Mouse (Mus musculus) embryonic facial prominence, embryonic 11.5 days (tissue): ENCODE measurements at regions not wholly inside any gene's neighbourhood (a gene's known extent, or its start where the extent isn't known, plus 50 kb on each side); places are given as distances from the start of the nearest gene placed in this dataset.
"Not testable (repeated sequence)": the region's sequence is repeated elsewhere in the genome, so short reads cannot be mapped to it uniquely, and the experiment has no call there.

Experiments
- ATAC-seq: fragments of 200-750 bp; cut with Nextera tagmentation; replicated peaks from 2 replicates; pipeline ENCODE4 v1.8.0; 2017; ENCODE audit warnings: low read depth; ENCODE audit not compliant: insufficient number of reproducible peaks, low FRiP score, low TSS enrichment
- DNase-seq: peaks from one replicate; pipeline ENCODE4 v3.0.0-alpha.2; 2015; ENCODE audit warnings: low spot score
- H3K27ac ChIP-seq: fragments of 300-500 bp; sonication (generic); replicated peaks from 2 replicates; pipeline ENCODE4 v1.5.1; 2014; ENCODE audit warnings: mild to moderate bottlenecking, low read depth, low read length, control low read depth
- H3K27me3 ChIP-seq: fragments of 300-500 bp; sonication (generic); 2 replicates; pipeline ENCODE4 v1.6.1; 2014; ENCODE audit warnings: mild to moderate bottlenecking, low read length, moderate library complexity, mixed read lengths; ENCODE audit not compliant: control insufficient read depth, insufficient read depth
- H3K36me3 ChIP-seq: fragments of 300-500 bp; sonication (generic); replicated peaks from 2 replicates; pipeline ENCODE4 v1.6.1; 2014; ENCODE audit warnings: low read depth, mild to moderate bottlenecking, low read length, moderate library complexity, mixed read lengths; ENCODE audit not compliant: control insufficient read depth, insufficient read depth
- H3K4me1 ChIP-seq: fragments of 300-500 bp; sonication (generic); 2 replicates; pipeline ENCODE4 v1.6.1; 2014; ENCODE audit warnings: low read length, mixed read lengths; ENCODE audit not compliant: control insufficient read depth, insufficient read depth
- H3K4me2 ChIP-seq: fragments of 300-500 bp; sonication (generic); 2 replicates; pipeline ENCODE4 v1.6.1; 2014; ENCODE audit warnings: low read depth, mild to moderate bottlenecking, control low read depth, low read length, moderate library complexity
- H3K4me3 ChIP-seq: fragments of 300-500 bp; sonication (generic); 2 replicates; pipeline ENCODE4 v1.5.1; 2014; ENCODE audit warnings: low read depth, low read length, control low read depth
- H3K9ac ChIP-seq: fragments of 300-500 bp; sonication (generic); replicated peaks from 2 replicates; pipeline ENCODE4 v1.6.1; 2014; ENCODE audit warnings: mild to moderate bottlenecking, control low read depth, low read length
- H3K9me3 ChIP-seq: fragments of 300-500 bp; sonication (generic); replicated peaks from 2 replicates; pipeline ENCODE4 v1.6.1; 2016; ENCODE audit warnings: mild to moderate bottlenecking, low read length, inconsistent platforms, mixed read lengths; ENCODE audit not compliant: control insufficient read depth
- WGBS: fragments of 180-500 bp; shearing (Covaris S2); extraction: QIAGEN DNeasy Blood & Tissue Kit; methylation state at CpG from one replicate; pipeline ENCODE4 v1.1.7; 2014; 5-methylcytosine and 5-hydroxymethylcytosine counted together

GRCm38 (mm10) chr12:16370061-16370460, 240.7 kb downstream of the Lpin1 start:
- Histone ChIP-seq H3K4me3 (no peak overlapping the region), H3K27ac (no peak overlapping the region), H3K27me3 (no peaks in the 10 kb centered on the region), H3K36me3 (no peaks in the 10 kb centered on the region), H3K4me2 (no peak overlapping the region), H3K9ac (no peak overlapping the region), H3K9me3 (no peaks in the 10 kb centered on the region), H3K4me1 (no peaks in the 10 kb centered on the region)
- 75% methylated on average over 7 of the region's 7 CpGs for WGBS
- ATAC-seq (no peak), DNase-seq (no peak)

GRCm38 (mm10) chr12:16362341-16362740, 248.4 kb downstream of the Lpin1 start:
- Histone ChIP-seq H3K27ac (no peak overlapping the region), H3K27me3 (no peaks in the 10 kb centered on the region), H3K4me1 (no peaks in the 10 kb centered on the region), H3K36me3 (no peaks in the 10 kb centered on the region), H3K4me3 (no peak overlapping the region), H3K9me3 (no peaks in the 10 kb centered on the region), H3K9ac (no peak overlapping the region), H3K4me2 (no peak overlapping the region)
- DNase-seq: no peak
- no peak for ATAC-seq

GRCm38 (mm10) chr12:16358831-16359230, 251.9 kb downstream of the Lpin1 start:
- H3K9me3 ChIP-seq: no peaks in the 10 kb centered on the region
- H3K4me1 ChIP-seq: no peaks in the 10 kb centered on the region
- no peak for ATAC-seq
- H3K27me3 ChIP-seq: no peaks in the 10 kb centered on the region
- H3K27ac ChIP-seq: no peak overlapping the region
- 4% methylated on average over 1 of the region's 1 CpGs for WGBS
- H3K4me2 ChIP-seq: no peak overlapping the region
- no peaks in the 10 kb centered on the region for H3K36me3 ChIP-seq
- DNase-seq: peak; percentile 41
- no peak overlapping the region for H3K4me3 ChIP-seq
- no peak overlapping the region for H3K9ac ChIP-seq

DNA sequence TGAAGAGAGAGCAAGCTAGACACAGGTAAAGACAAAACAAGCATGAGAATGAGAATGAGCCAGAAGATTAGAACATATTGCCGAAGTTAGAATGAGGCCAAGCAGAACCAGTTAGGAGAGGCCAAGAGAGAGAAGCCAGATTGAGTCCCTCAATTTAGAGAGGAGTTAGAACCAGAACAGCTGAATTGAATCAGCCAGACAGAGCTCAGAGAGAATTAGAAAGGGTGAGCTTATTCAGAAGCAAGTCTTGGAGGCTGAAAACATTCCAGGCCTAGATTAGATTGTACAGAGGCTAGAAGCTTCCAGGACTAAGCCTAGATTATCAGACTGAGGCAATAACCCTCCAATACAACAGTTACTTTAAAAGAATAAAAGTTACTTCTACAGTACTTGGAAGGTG, 256.1 kb downstream of the Lpin1 start:
- Histone ChIP-seq H3K9ac (no peak overlapping the region), H3K4me2 (no peak overlapping the region), H3K4me3 (no peak overlapping the region), H3K27me3 (no peaks in the 10 kb centered on the region), H3K9me3 (no peaks in the 10 kb centered on the region), H3K36me3 (no peaks in the 10 kb centered on the region), H3K27ac (no peak overlapping the region), H3K4me1 (no peaks in the 10 kb centered on the region)
- 87% methylated on average over 1 of the region's 1 CpGs for WGBS
- DNase-seq: no peak
- no peak for ATAC-seq

DNA sequence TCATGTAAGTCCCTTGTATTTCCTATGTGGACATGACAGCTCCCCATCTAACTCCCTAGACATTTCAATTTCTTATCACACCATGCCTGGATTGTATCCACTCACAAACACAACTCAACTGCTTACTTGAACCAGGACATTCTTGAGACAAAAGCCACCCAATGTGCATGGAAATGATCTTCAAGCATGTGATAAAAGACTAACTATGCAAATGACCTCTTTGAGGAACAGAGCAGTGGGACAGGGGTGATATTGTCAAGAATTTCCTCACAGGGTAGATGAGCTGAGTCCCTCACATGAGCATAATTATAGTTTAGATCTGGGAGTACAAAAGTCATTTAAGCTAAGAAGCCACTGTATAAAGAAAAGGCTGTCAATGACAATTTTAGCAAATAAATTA, 259.0 kb downstream of the Lpin1 start:
- no peak overlapping the region for H3K27ac ChIP-seq
- ATAC-seq (no peak), DNase-seq (no peak)
- no peaks in the 10 kb centered on the region for H3K27me3 ChIP-seq
- no peaks in the 10 kb centered on the region for H3K36me3 ChIP-seq
- H3K4me2 ChIP-seq: no peak overlapping the region
- no peak overlapping the region for H3K9ac ChIP-seq
- H3K4me1 ChIP-seq: no peaks in the 10 kb centered on the region
- H3K9me3 ChIP-seq: no peaks in the 10 kb centered on the region
- H3K4me3 ChIP-seq: no peak overlapping the region

DNA sequence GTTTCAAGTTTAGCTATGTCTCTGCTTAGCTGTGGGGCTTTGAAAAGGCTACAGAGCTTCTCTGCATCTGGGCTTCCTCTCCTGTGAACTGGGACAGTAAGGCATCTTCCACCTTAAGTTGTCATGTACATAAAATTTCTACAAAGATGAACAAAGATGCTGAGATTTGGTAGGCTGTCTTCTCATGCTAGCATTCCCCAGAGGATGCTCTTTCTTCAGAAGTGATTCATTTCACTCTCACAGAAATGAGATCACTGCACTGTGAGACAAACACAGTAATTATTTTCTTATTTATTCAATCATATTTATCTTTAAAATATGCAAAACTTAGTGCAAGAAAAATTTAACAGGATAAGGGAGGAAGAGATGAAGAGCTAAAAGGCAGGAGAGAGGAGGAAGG, 261.5 kb downstream of the Lpin1 start:
- DNase-seq (no peak), ATAC-seq (no peak)
- Histone ChIP-seq H3K4me2 (no peak overlapping the region), H3K9ac (no peak overlapping the region), H3K4me1 (no peaks in the 10 kb centered on the region), H3K27me3 (no peaks in the 10 kb centered on the region), H3K4me3 (no peak overlapping the region), H3K27ac (no peak overlapping the region), H3K36me3 (no peaks in the 10 kb centered on the region), H3K9me3 (no peaks in the 10 kb centered on the region)

DNA sequence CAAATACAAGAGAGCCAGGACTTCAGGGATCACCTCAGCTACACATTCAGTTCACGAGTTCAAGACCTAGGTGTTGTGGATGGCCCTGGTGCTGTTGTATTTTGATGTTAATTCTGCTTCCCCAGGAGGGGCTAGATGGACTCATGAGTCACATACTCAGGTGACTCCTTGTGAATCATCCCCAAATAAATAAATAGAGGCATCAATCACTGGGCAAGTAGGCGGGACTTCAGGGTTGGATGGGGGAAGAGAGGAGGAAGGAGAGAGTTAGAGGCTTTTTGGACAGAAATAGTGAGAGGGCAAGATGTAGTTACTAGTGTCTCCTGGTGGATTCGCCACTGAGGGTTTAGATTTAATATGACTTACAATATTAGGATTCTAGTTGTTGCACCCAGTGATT, 266.7 kb downstream of the Lpin1 start:
- WGBS: 83% methylated on average over 3 of the region's 3 CpGs

GRCm38 (mm10) chr12:16342030-16342429, 268.7 kb downstream of the Lpin1 start:
- H3K4me1 ChIP-seq, H3K4me2 ChIP-seq, H3K4me3 ChIP-seq, DNase-seq, ATAC-seq, H3K9me3 ChIP-seq, H3K9ac ChIP-seq, H3K36me3 ChIP-seq, H3K27ac ChIP-seq, H3K27me3 ChIP-seq: not testable (repeated sequence)
- 43% methylated on average over 2 of the region's 2 CpGs for WGBS

More for the DNA sequence above, 266.7 kb downstream of the Lpin1 start:
- H3K9me3 ChIP-seq: no peaks in the 10 kb centered on the region
- H3K36me3 ChIP-seq: no peaks in the 10 kb centered on the region
- DNase-seq (no peak), ATAC-seq (no peak)
- no peak overlapping the region for H3K9ac ChIP-seq
- H3K4me2 ChIP-seq: no peak overlapping the region
- H3K4me3 ChIP-seq: no peak overlapping the region
- no peak overlapping the region for H3K27ac ChIP-seq
- H3K27me3 ChIP-seq: no peaks in the 10 kb centered on the region
- no peaks in the 10 kb centered on the region for H3K4me1 ChIP-seq

GRCm38 (mm10) chr12:16331456-16331855, 279.3 kb downstream of the Lpin1 start:
- Histone ChIP-seq H3K9me3 (no peaks in the 10 kb centered on the region), H3K36me3 (no peaks in the 10 kb centered on the region), H3K27me3 (no peaks in the 10 kb centered on the region), H3K27ac (no peak overlapping the region), H3K4me2 (no peak overlapping the region), H3K9ac (no peak overlapping the region), H3K4me1 (no peaks in the 10 kb centered on the region), H3K4me3 (no peak overlapping the region)
- 90% methylated on average over 3 of the region's 3 CpGs for WGBS
- no peak for DNase-seq
- ATAC-seq: no peak
